Mouse (Mus musculus): ENCODE measurements at regions not wholly inside any gene's neighbourhood (a gene's known extent, or its start where the extent isn't known, plus 50 kb on each side); places are given as distances from the start of the nearest gene placed in this dataset.
A peak's percentile ranks its signal among the peaks of the same experiment; 100 is the strongest.

DNA sequence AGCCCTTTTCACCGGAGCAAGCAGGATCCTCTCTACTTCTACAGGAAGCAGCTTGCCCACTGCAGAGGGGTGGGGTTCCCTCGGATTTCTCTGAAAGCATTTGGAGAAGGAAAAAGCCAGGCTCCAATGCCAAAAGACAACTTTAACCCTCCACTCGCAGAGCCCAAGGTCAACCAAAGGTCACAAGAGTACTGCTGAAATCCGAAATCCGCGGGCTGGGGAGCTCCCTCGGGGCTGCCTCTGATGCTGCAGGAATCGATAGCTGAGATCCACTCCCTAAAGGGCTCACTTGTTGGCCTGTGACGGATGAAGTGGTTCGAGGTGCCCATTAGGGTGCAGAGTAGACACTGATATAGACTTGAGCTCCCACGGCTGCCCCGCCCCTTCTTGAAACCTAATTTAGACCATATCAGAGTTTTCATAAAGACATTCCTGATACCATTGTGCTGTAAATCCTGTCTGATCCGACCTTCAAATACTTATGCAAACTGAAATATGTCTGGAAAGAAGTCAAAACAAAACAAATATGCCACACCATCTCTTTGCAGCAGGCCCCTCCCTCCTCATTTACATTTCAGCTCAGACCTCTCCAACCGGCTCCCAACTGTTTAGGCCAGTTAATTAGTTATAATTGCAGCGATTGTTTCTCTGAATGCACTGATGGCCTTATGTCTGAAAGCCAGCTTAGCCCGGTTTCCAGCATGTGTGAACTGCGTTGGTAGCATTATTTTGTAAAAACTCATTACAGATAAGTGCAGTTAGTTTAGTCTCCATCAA, 170.8 kb upstream of the Map3k1 start:
- no peak for DNase-seq

DNA sequence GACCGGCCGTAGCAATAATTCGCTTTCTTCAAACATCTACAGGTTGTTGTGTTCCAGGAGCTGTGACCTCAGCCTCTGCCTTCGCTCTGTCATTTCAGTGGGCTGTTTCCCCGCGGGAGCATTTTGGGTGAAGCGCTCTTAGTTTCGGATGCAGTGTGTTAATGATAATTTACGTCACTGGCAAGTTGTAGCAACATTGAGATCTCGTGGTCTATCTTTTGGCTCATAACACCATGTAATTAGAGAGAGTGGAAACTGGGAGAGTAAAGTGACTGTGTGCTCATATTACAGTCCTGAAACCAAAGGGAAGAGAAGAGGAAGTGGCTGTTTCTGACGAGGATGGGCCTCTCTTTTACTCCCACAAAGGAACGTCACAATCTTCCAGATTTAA, 171.4 kb upstream of the Map3k1 start:
- no peak for DNase-seq

DNA sequence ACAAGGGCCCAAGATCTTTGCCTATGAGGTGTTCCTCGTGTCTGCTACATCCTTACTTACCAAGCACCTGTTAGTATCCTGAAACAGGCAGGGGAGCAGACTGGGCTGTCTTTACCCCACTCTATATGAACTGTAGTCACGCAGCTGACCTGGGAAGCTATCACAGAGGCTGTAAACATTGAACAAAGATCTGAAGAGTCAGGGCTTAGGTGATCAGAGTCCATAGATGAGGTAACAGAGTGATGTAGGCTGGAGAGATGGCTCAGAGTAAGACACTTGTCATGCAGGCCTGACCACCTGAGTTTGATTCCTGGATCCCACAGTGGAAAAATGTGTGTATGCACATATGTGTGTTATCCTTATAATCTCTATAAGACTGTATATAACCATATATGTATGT, 172.3 kb upstream of the Map3k1 start:
- no peak for DNase-seq

DNA sequence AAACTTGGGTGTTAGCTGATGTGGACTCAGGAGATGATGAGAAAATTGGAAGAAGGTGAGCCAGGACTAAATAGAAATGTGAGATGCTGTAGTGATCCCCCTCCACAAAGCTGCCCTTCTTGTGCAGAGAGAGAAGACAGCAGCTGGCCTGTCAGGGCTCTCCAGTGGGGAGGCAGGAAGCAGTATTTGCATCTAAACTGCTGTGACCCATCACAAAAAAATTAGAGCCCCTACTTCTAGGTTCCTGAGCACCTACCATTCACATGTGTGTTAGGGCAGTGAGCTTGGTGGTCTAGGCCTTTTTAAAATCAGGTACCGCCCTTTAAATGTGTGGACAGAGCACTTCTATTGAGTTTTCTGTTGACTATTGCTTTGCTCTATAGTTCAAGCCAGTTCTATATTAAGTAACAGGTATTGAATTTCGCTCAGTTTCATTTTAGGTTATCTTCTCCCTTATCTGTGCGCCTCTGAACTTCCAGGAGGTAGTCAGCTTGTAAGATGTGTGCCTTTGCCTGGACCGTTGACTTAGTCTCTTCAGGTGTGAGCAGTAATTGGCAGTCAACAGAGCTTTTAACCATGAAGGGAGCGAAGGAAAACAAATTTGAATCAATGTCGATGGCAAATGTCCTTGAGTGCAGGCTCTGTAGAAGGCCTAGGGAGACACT, 174.1 kb upstream of the Map3k1 start:
- DNase-seq, result no peak

DNA sequence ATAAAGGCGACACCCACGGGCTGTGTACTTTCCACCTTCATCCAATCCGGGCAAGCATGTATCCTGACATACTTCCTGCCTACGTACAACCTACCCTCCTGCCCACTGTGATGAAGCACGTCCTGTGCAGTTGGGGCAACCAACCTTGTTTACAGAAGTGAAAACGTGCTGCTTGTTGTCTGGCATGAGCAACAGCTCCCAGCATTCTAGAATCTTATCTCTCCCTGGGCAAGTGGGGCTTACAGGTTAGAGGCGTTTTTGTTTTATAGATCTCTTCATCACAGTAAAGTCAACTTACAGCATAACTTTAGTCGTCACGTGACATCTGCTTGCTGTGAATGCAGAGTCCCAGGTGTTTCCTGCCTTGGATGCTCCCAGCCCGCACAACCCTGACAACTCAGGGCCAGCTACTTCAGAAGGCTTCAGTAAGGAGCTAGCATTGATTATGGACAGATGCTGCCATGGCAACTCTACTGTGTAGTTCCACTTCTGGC, 175.3 kb upstream of the Map3k1 start:
- no peak for DNase-seq

DNA sequence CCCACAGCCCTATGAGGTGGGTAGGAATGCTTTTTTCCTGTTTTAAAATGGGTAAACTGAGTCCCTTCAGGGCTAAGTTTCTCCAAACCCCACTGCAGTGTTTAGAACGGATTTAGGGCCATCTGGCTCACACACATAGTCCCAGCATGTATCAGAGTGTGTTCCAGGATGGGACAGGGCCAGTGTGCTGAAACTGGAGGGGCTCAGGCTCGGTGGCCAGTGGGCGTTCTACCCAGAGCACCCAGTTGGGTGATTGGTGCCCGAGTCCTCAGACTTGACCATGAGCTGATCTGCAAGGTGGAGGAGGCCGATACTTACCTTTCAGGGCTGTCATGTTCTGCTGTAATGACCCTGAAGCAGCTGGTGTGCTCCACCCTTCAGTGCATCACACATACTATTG, 176.6 kb upstream of the Map3k1 start:
- DNase-seq, result no peak

DNA sequence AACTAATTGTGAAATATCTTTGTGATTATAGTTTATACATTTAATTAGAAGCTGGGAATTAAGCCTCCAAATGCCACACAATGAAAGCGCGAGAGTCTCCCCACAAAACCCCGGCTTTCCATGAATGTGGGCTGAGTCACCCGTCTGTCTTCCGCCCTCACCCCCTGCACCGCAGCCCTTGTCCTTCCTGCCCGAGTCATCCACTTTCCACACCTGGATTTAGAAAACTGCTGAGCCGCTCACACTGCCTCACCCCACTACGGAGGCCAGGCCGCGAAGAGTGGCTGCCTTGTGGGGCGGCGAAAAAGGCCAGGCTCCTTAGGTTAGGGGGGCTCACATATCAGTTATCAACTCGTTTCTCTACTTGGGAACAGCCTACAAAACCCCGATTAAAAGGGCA, 177.9 kb upstream of the Map3k1 start:
- no peak for DNase-seq

DNA sequence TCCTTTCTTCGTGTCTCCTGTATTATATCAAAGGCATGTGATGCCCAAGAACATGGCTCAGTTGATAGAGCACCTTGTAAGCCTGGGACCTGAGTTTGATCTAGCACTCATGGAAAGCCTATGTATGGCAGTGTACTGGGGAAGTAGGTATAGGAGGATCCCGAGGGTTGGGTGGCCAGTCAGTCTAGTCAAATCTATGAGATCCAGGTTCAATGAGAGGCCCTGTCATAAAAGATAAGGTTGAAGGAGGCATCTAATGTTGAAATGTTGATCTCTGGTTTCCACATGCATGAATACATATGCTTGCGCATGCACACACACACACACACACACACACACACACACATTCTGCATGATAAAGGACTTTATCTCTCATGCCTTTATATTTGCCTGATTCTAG, 178.6 kb upstream of the Map3k1 start:
- no peak for DNase-seq

DNA sequence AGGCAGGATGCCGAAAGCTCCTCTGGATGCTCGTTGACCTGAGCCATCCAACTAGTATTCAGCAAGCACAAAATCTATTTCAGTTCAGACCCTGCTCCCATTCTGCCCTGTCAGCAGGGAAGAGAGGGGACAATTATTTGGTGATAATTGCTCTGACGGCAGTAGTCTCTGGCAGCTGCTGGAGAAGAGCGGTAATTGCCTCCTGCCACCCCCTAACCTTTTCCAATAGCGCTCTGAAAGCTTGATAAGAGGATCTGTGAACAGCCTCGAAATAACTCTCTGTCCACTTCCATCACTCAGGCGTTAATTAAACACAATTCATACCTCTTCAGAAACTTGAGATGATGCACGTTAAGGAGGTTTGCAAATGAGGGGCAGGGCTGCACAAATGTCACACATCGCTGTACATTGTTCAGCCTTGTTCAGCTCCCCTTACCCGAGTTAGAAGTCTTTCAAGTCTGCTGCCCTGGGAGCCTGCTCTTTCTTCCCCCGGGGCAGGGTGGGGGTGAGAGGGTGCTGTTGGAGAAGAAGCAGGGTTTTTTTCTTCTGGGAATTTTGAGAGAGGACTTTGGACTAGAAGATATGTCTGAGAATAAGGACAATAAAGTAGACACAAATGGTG, 182.2 kb upstream of the Map3k1 start:
- DNase-seq, result no peak

DNA sequence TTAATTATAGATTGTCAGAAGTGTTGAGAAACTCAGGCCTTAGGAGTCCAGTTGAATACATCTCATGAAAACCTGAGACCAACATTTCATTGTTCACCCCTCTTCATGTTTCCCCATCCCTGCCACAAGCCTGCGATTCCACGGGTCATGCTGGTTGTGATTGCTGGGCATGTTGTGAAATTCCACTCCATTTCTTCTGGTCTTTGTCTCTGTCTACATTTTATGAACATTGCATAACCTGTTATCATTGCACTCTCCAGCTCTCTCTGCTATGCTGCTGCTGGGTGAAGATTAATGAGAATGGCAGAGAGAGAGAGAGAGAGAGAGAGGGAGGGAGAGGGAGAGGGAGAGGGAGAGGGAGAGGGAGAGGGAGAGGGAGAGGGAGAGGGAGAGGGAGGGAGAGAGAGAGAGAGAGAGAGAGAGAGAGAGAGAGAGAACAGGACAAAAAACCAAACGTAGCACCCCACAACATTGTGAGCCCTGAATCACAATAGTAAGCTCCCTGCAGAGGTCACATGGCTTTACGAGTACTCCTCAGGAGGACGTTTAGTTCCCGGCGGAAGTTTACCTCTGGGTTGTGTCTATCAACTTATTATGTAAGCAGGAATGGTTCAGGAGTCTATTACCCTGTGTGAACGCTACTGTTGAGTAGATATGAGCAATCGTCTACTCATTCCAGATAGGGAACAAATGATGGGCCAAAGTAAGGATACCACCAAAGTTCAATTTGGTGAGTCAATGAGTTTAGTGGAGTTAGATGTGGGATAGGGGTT, 183.5 kb upstream of the Map3k1 start:
- no peak for DNase-seq

DNA sequence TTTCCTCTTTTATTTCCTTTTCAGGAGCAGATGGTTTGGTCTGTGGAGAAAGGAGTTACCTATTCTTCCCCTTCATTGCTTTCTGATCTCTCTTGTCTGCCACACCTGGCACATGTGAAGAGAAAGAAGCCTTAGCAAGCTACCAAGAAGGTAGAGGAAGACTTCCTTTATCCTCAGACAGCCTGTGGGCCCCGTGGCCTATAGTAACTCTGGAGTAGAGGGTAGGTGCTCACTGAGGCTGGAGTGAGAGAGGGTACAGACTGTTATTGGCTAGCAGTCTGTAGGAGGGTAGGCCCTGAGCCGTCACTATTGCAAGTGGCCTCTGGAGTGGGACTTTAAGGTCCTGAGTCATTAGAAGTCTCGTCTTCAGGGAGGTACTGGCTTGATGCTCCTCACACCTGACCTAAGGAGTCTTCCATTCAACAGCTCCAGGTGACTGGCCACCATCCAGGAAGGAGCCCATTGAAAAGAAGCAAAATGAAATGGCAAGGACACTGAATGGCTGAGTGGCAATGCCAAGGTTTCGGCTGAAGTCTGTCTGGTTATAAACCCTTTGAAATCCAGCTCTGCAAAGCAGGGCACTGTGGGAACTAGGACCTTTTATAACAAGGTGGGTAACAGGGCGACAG, 186.2 kb upstream of the Map3k1 start:
- DNase-seq, result no peak

DNA sequence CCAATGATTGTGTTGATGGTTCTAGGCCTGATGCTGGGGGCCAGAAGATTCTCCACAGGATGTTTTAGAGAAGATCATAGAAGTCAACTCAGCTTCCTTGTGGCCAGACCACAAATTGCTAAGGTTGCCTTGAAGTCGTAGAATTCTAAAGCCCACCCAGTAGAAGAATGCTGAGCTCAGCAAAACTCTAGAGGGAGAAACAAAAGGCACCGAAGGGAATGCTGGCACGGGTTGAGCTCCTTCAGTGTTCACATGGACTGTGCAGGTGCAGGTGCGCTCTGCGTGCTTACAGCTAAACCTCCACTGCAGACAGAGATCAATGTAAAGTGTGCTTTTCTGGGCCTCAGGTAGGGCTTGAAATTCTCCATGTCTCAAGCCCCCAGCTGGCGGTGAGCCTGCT, 186.9 kb upstream of the Map3k1 start:
- DNase-seq, result no peak

DNA sequence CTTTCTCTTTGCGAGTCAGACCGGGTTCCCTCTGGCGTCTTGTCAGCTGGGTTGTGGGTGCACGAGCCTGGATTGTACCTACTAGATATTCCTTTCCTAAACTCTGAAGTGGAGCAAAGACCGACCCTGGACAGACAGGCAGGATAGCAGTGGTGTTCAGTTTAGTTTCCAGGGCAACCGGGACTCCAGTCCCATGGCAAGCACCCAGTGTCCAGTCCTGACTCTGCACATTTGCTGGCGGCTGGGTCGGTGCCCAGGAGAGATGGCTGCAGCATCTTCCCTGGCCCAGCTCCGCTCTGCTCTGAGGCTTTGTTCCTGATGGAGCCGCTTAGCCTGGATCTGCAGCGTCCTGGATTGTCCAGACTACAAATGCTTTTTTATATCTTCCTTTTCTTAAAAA, 188.1 kb upstream of the Map3k1 start:
- no peak for DNase-seq

DNA sequence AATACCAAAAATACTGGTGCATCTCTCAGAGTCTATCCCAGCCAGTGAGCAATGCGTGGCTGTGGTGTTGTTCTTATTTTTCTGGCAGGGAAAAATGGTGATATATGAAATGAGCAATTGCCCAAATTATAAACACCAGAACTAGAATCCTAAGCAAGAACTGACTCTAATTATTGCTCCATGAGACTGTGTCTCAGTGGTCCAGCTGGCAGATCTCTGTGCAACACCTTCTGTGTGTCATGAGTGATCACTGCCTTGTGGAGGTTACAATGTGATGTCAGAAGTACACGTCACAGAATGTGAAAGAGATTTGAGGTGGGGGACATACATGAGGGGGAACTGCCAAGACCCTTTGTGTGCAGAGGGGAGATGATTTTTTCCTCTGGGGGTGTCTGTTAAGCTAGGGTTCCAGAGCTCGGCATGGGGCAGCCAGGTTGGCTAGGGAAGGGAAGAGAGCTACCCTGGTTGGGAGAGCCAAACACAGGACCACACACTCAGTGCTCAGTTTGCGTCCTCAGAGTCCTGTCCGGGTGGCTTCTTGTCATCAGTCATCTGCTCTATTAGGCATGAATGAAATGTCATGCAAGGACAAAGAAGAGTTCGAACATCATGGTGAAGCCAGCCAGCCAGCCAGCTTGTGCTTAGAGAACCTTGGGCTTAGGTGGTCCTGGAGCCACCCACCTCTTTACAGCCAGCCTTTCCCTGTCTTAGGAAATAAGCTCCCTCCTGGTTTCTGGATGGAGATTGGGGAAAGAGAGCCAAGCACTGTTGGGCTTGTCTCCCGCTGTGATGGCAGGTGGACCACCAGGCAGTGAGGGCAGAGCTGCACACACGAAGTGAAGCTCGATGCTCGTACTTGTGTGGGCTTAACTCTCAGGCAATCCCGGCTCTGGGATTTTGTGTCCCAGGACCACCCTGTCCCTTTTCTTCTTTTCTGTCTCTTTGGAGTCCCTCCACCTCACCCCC, 189.5 kb upstream of the Map3k1 start:
- no peak for DNase-seq

DNA sequence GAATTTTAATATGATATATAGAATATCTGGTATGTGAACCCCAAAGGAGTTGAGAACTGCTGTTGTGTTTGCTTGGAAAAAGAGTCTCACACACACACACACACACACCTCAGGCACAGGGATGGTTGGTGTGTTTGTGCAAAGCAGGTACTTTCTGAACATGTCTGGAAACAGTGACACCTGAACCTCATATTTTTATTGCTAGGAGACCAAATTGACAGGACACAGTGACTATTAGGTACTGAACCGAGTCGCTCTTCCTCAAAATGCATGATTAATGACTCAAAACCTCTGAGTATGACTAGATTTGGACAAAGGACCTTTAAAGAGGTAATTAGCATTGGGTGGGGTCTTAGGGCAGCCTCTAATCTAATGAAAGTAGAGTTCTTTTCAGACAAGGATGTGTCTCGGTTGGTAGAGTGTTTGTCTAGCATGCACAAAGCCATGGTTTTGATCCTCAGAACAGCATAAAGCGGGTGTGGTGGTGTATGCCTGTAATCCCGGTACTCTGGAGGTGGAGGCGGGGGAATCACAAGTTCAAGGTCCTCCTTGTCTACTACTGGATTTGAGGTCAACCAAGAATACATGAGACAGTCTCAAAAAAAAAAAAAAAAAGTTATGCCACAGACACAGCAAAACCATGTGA, 191.0 kb upstream of the Map3k1 start:
- no peak for DNase-seq

DNA sequence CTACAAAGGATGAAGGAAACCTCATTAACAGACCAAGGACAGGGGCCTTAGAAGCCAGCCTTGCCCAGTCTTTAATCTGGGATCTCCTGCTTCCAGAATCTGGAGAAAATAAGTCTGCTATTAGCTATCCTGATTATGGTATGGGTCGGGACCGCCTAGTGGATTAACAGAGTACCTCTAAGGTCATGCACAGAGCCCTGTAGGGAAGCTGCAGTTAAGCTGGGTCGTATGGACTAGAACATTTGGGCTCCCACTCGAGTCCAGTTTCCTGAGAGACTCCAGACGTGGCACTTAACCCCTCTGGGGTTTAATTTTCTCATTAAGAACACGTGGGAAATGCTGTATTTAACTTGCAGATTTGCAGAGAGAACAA, 191.5 kb upstream of the Map3k1 start:
- no peak for DNase-seq

DNA sequence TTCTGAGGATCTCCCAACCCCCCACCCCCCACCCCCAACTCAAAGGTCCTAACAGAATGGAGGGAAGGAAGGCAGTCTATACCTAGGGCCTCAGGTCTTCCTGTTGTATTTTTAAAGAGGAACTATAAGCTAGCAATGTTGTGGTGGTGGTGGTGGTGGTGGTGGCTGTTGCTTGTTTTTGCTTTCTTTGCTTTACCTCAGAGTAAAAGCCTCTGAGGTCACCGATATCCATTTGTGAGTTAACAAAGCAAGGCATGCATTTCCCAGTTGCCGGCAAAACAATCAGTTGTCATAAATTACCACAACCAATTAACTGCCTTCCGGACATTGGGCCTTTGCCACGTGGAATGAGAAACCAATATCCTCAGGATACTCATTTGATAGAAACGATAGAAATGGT, 191.9 kb upstream of the Map3k1 start:
- no peak for DNase-seq

DNA sequence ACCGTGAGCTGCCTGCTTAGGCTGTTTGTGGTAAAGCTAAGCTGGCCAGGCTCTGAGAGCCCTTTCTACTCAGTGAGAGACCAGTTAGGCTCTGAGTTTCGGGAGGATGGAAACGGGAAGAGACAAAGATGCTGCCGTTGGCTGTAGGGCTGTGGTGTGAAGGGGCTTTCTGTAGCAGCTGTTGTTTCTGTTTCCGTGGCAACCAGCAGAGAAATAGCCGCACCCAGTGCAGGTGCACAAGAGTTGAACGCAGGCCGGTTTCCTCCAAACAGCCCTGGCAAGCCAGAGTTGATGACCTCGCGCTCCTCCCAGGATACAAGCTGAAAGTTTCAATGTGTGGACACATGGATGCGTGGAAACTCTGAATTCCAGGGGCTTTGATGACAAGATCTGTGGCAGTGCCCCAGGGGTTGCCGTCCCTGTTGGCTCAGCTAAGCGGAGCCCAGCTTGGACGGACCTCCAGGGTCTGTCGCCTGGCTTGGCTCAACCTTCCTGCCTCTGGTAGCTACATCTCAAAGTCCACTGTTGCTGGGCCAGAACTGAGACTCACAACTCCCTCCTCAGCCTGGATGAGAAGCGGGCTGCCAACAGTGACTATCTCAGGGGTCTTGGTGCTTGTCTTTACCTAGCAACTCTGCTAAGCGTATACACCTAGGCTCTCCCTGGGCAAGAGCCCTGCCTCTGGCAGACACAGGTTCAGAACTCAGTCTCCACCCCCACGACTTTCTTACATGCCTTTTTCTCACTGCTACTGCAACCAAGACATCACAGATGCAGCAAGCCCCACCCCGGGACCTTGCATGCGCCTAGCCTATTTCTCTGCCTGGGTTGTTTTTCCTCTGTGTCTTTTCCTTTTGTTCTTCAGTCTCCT, 192.6 kb upstream of the Map3k1 start:
- peak; percentile 67 for DNase-seq

DNA sequence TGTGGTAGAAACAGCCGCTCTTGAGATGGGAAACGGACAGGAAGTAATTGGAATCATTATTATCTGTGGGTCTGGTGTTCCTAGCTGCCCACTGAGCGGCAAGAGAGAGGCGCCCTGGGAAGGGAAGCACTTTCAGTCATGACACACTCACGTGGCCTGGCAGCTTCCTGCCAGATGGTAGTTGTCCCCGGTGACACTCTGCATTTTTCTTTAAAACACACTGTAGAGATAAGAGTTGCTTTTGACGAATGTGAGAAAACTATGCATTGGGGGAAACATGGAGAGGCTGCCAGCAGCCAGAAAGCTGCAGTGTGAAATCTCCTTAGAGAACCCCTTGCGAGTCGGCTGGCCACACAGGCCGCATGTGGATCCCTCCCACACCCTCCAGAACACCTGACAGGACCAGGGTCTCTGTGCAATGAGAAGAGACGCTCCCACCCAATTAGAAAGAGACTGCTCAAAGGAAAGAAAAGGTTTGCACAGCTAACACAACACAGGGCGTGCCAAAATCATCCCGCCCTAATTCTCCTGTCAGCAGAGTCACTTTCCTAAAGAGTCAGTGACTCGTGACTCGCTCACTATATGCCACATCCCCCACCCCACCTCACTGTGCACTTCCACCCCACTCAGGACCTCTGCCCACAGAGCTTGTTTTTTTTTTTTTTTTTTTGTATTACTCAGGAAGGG, 194.0 kb upstream of the Map3k1 start:
- no peak for DNase-seq

DNA sequence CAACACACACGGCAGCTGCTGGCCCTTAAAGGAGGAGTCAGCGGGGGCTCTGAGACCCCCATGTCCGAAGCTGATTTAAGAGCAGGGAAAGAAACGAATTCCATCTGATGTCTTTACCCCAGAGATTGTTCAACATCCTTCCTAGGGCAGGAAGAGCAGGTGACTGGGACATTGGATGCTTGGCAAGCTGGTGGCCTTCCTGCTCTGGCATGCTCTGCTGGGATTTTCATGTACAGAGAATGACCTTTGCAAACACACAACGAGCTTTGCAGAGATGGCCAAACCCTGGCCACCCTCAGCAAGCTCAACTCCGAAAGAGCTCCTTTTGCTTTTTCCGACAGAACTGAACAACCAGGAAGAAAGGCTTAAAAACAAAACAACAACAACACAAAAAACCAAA, 194.7 kb upstream of the Map3k1 start:
- no peak for DNase-seq

Measured in embryo, embryonic 11 days (tissue).